In genomic region chr10:75062621-75063020, GRCm38 (mm10) we compare ENCODE assay signal across 9 mouse cellular contexts. TPM values are rescaled to one million over a fixed set of nuclear protein-coding genes. Genes with fewer than 3 reads are reported as not detected.
DNase-seq lines count a peak whose midpoint lies in the region; ATAC-seq and TF ChIP-seq lines count a peak whose summit lies in the region.
"Had no signal": no experiment of that assay in that cellular context is flagged by ENCODE, and none has a peak within 500 bp of the region (broad histone marks: within the 10 kb centered on the region; RNA-seq: fewer than 3 reads in every experiment).

No protein-coding gene starts in this region.

- no peak for DNase-seq in heart, postnatal 10 days
- DNase-seq in hindbrain, embryonic 11.5 days (ENCODE audit: low spot score), result no peak
- peak; percentile 79 for DNase-seq in midbrain, embryonic 11.5 days (ENCODE audit: low spot score, missing footprints)
- DNase-seq in urinary bladder, postnatal 10 days (ENCODE audit: low spot score), result no peak
- DNase-seq in T-cell, adult 2 months (ENCODE audit: low spot score), result no peak
- DNase-seq in thymus, postnatal 10 days (ENCODE audit: low spot score in 2 of 2), result no peak

- peaks cover 62% of the 10 kb centered on the region for H3K4me1 ChIP-seq in heart, embryonic 13.5 days
- H3K4me1 ChIP-seq in E14TG2a.4 (replicated peaks; ENCODE audit: low read depth, low read length), result peaks cover 53% of the 10 kb centered on the region
- peaks cover 9% of the 10 kb centered on the region for H3K4me1 ChIP-seq in hindbrain, embryonic 11.5 days (replicated peaks; ENCODE audit: control insufficient read depth, insufficient read depth, low read length)
- H3K4me1 ChIP-seq in midbrain, embryonic 11.5 days (ENCODE audit: control insufficient read depth, insufficient read depth, low read length), result peaks cover 38% of the 10 kb centered on the region

- peaks cover 10% of the 10 kb centered on the region for H3K36me3 ChIP-seq in heart, embryonic 13.5 days
- H3K36me3 ChIP-seq in E14TG2a.4 (ENCODE audit: insufficient read depth, low read length), result peaks cover 13% of the 10 kb centered on the region; the same call in 1 of the 2 replicates
- no peaks in the 10 kb centered on the region for H3K36me3 ChIP-seq in hindbrain, embryonic 11.5 days (ENCODE audit: control insufficient read depth, insufficient read depth, low read length)
- no peaks in the 10 kb centered on the region for H3K36me3 ChIP-seq in midbrain, embryonic 11.5 days (ENCODE audit: control insufficient read depth, insufficient read depth, low read length)
- H3K36me3 ChIP-seq: G1E had no signal

- ATAC-seq in heart, embryonic 13.5 days (ENCODE audit: extremely low read depth, insufficient number of reproducible peaks, low FRiP score, low TSS enrichment), result no peak
- no peak for ATAC-seq in hindbrain, embryonic 11.5 days (ENCODE audit: low FRiP score)
- ATAC-seq in midbrain, embryonic 11.5 days (ENCODE audit: low FRiP score), result no peak

- H3K27me3 ChIP-seq in heart, embryonic 13.5 days (replicated peaks), result peaks cover 28% of the 10 kb centered on the region
- H3K27me3 ChIP-seq in E14TG2a.4 (ENCODE audit: insufficient read depth, low read length), result peaks cover 37% of the 10 kb centered on the region
- peaks cover 4% of the 10 kb centered on the region; the same call in 1 of the 2 replicates for H3K27me3 ChIP-seq in hindbrain, embryonic 11.5 days (ENCODE audit: control insufficient read depth, insufficient read depth, low read length)
- peaks cover 5% of the 10 kb centered on the region; the same call in 1 of the 2 replicates for H3K27me3 ChIP-seq in midbrain, embryonic 11.5 days (ENCODE audit: control insufficient read depth, insufficient read depth, low read length)

- H3K4me2 ChIP-seq in heart, embryonic 13.5 days, result peak overlapping the region; percentile 77
- peak overlapping the region; percentile 86 for H3K4me2 ChIP-seq in hindbrain, embryonic 11.5 days (replicated peaks; ENCODE audit: low read depth, low read length)
- peak overlapping the region; percentile 81 for H3K4me2 ChIP-seq in midbrain, embryonic 11.5 days

- no peak for TF ChIP-seq CTCF in E14TG2a.4 (conservative IDR thresholded peaks at IDR 0.05; ENCODE audit: low read length)

- no peak overlapping the region for H3K27ac ChIP-seq in heart, embryonic 13.5 days (replicated peaks)
- H3K27ac ChIP-seq in hindbrain, embryonic 11.5 days (ENCODE audit: low read depth, low read length), result no peak overlapping the region
- no peak overlapping the region for H3K27ac ChIP-seq in midbrain, embryonic 11.5 days (ENCODE audit: low read depth, low read length)

- intact Hi-C loops in heart, postnatal 10 days (cut with DNase I), result loop anchor here (2.0 kb wide), 1 partner anchor 46 kb away; no protein-coding TSS in a partner anchor

- no peaks in the 10 kb centered on the region for H3K9me3 ChIP-seq in heart, embryonic 13.5 days
- H3K9me3 ChIP-seq in E14TG2a.4 (ENCODE audit: low read length), result no peaks in the 10 kb centered on the region
- no peaks in the 10 kb centered on the region for H3K9me3 ChIP-seq in hindbrain, embryonic 11.5 days (ENCODE audit: control insufficient read depth, low read length)
- H3K9me3 ChIP-seq in midbrain, embryonic 11.5 days (ENCODE audit: control insufficient read depth, low read length), result no peaks in the 10 kb centered on the region

- peak overlapping the region; percentile 50; the same call in 1 of the 2 replicates for H3K9ac ChIP-seq in heart, embryonic 13.5 days
- H3K9ac ChIP-seq in hindbrain, embryonic 11.5 days (ENCODE audit: low read depth, low read length), result no peak overlapping the region
- no peak overlapping the region for H3K9ac ChIP-seq in midbrain, embryonic 11.5 days (ENCODE audit: low read length)

- peak overlapping the region; percentile 90 for H3K4me3 ChIP-seq in heart, embryonic 13.5 days
- H3K4me3 ChIP-seq in E14TG2a.4 (replicated peaks; ENCODE audit: low read length), result 0 out of 2 replicates have a peak overlapping the region, but pooled peaks have one; percentile 87
- H3K4me3 ChIP-seq in hindbrain, embryonic 11.5 days (ENCODE audit: low read depth, low read length), result peak overlapping the region; percentile 86
- H3K4me3 ChIP-seq in midbrain, embryonic 11.5 days (ENCODE audit: low read depth, low read length), result peak overlapping the region; percentile 93

- WGBS in heart, embryonic 13.5 days, result 48% methylated on average over 6 of the region's 6 CpGs
- WGBS in hindbrain, embryonic 11.5 days, result 42% methylated on average over 6 of the region's 6 CpGs
- 46% methylated on average over 6 of the region's 6 CpGs for WGBS in midbrain, embryonic 11.5 days

RNA-seq across cellular contexts. Expression of gene Bcr, which starts 2.2 kb away (rescaled TPM):
- 14.3 and 15.4 TPM in 2 replicates for polyA plus RNA-seq in heart, embryonic 13.5 days (2015; fragmentation: Nextera tagmentation; extraction: Ambion mirVana)
- total RNA-seq in heart, postnatal 10 days (2021), result 10 to 100 TPM; 11.1 to 11.7 TPM
- polyA plus RNA-seq in hindbrain, embryonic 11.5 days (2014; fragmentation: Nextera tagmentation; extraction: Ambion mirVana), result 10.5 and 15.2 TPM in 2 replicates
- polyA plus RNA-seq in midbrain, embryonic 11.5 days (2014; fragmentation: Nextera tagmentation; extraction: Ambion mirVana), result 7.6 and 9.0 TPM in 2 replicates
- polyA plus RNA-seq: G1E had no signal

RNA-seq across cellular contexts. Expression of gene Rab36, which starts 25.8 kb away (rescaled TPM):
- polyA plus RNA-seq in heart, embryonic 13.5 days (2015; fragmentation: Nextera tagmentation; extraction: Ambion mirVana), result 3.5 and 3.9 TPM in 2 replicates
- 1 to 10 TPM; 1.6 to 1.8 TPM for total RNA-seq in heart, postnatal 10 days (2021)
- polyA plus RNA-seq in hindbrain, embryonic 11.5 days (2014; fragmentation: Nextera tagmentation; extraction: Ambion mirVana), result 6.8 and 9.3 TPM in 2 replicates
- polyA plus RNA-seq in midbrain, embryonic 11.5 days (2014; fragmentation: Nextera tagmentation; extraction: Ambion mirVana), result 4.9 and 6.2 TPM in 2 replicates
- polyA plus RNA-seq: G1E had no signal

RNA-seq across cellular contexts. Expression of gene Rsph14, which starts 30.2 kb away (rescaled TPM):
- not detected in 2 replicates for polyA plus RNA-seq in heart, embryonic 13.5 days (2015; fragmentation: Nextera tagmentation; extraction: Ambion mirVana)
- total RNA-seq in heart, postnatal 10 days (2021), result not detected
- 0.15 and 0.46 TPM in 2 replicates for polyA plus RNA-seq in hindbrain, embryonic 11.5 days (2014; fragmentation: Nextera tagmentation; extraction: Ambion mirVana)
- polyA plus RNA-seq in midbrain, embryonic 11.5 days (2014; fragmentation: Nextera tagmentation; extraction: Ambion mirVana), result not detected in 2 replicates
- polyA plus RNA-seq: G1E had no signal
